ENCODE assay signal across 21 mouse cellular contexts in the genomic region with DNA sequence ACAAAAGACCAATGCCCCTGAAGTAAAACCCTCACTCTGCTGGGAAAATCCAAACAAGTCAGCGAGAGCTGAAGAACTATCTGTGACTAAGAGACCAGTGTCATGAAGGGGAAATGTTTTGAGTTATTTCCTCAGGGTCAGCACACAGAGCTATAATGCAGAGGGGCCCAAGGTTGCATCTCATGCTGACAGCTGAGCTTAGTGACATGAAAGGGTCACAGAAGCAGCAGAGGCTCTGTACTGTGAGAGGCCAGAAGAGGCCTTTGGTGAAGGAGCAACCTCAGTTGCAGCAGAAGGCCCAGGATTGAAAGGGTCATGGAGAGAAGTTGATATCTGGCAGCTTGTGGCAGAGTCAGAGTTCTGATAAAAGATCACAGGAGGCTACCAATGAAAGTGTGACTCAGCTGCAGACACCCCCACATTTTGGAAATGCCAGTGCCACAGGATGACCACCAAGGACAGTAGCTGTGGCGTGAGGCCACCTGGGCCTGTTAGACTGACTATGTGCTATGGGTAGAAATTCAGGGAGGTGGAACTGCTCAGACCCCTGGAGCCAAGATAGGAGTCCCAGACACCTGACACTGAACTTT. TPM values are rescaled to one million over a fixed set of nuclear protein-coding genes. Genes with fewer than 3 reads are reported as not detected.
DNase-seq lines count a peak whose midpoint lies in the region; ATAC-seq lines count a peak whose summit lies in the region.
"Had no signal": no experiment of that assay in that cellular context is flagged by ENCODE, and none has a peak within 500 bp of the region (broad histone marks: within the 10 kb centered on the region; RNA-seq: fewer than 3 reads in every experiment).

No protein-coding gene starts in this region.

- DNase-seq in heart, adult 11 months, result peak; percentile 70
- no peak for DNase-seq in heart, adult 8-10 months (ENCODE audit: low spot score)
- DNase-seq in adrenal gland, adult 8-10 months, result peak; percentile 69
- DNase-seq in adrenal gland, postnatal 14 days, result peak; percentile 68
- DNase-seq in embryo, embryonic 10 days (ENCODE audit: low spot score), result no peak
- DNase-seq in right cerebral cortex, adult 18-20 months, result no peak
- DNase-seq: cerebellum, adult 11-12 months; cerebellum, adult 8-10 months; cerebellum, postnatal 10 days; cerebellum, postnatal 36 days; forebrain, postnatal 0 days; gastrocnemius, adult 2 months; gastrocnemius, postnatal 14 days; heart, postnatal 10 days; heart, postnatal 36 days; kidney, adult 11 months; kidney, adult 8-10 months had no signal

- ATAC-seq in erythroblast, adult 5-6 weeks (replicated peaks; ENCODE audit: low FRiP score, poor library complexity, severe bottlenecking), result 0 out of 2 replicates have a peak, but pooled peaks have one; percentile 29
- ATAC-seq: forebrain, embryonic 14.5 days; forebrain, postnatal 0 days; hindbrain, embryonic 16.5 days; intestine, embryonic 15.5 days had no signal

RNA-seq across cellular contexts. Expression of gene Gch1, which starts 29.1 kb away (rescaled TPM):
- total RNA-seq in heart, adult 8-10 months (2022), result 1 to 10 TPM; 5.5 to 6.8 (median 6.4) TPM
- 10 to 100 TPM; 54.1 to 98.5 (median 75.2) TPM for total RNA-seq in adrenal gland, adult 8-10 months (2022)
- total RNA-seq in adrenal gland, postnatal 14 days (2021), result 42.0 and 51.3 TPM in 2 replicates
- 131 and 161 TPM in 2 replicates for total RNA-seq in erythroblast, adult 5-6 weeks (2015; ENCODE audit: low replicate concordance)
- 125 and 166 TPM in 2 replicates for total RNA-seq in erythroblast, adult 5-6 weeks (2017; ENCODE audit: low replicate concordance)

Comparison
In these comparisons a context has a peak if more than half of its experiments do, and no peak if none do; other contexts are left out.
1. DNase-seq: peak in heart, adult 11 months (single experiment), adrenal gland, adult 8-10 months (single experiment) and adrenal gland, postnatal 14 days (single experiment); none in heart, adult 8-10 months (single experiment), embryo, embryonic 10 days (single experiment) and right cerebral cortex, adult 18-20 months (single experiment).